Mouse (Mus musculus) neural tube, embryonic 15.5 days (tissue): ENCODE measurements around the gene Zfp609. TPM values are rescaled to one million over a fixed set of nuclear protein-coding genes. Genes with fewer than 3 reads are reported as not detected.
"Not testable (repeated sequence)": the region's sequence is repeated elsewhere in the genome, so short reads cannot be mapped to it uniquely, and the experiment has no call there.

Source experiments
- ATAC-seq: fragments of 200-750 bp; cut with Nextera tagmentation; 2 replicates; pipeline ENCODE4 v1.8.0; 2017; ENCODE audit warnings: mild to moderate bottlenecking, moderate TSS enrichment, moderate library complexity; ENCODE audit not compliant: low FRiP score
- H3K27ac ChIP-seq: fragments of 300-500 bp; sonication (generic); replicated peaks from 2 replicates; pipeline ENCODE4 v1.5.1; 2015; ENCODE audit warnings: mild to moderate bottlenecking, inconsistent platforms
- H3K27me3 ChIP-seq: fragments of 300-500 bp; sonication (generic); replicated peaks from 2 replicates; pipeline ENCODE4 v1.6.1; 2015; ENCODE audit warnings: inconsistent platforms
- H3K36me3 ChIP-seq: fragments of 300-500 bp; sonication (generic); 2 replicates; pipeline ENCODE4 v1.6.1; 2015; ENCODE audit warnings: inconsistent platforms
- H3K4me1 ChIP-seq: fragments of 300-500 bp; sonication (generic); 2 replicates; pipeline ENCODE4 v1.6.1; 2015; ENCODE audit warnings: inconsistent platforms
- H3K4me2 ChIP-seq: fragments of 300-500 bp; sonication (generic); 2 replicates; pipeline ENCODE4 v1.6.1; 2015; ENCODE audit warnings: inconsistent platforms, mild to moderate bottlenecking, moderate library complexity
- H3K4me3 ChIP-seq: fragments of 300-500 bp; sonication (generic); replicated peaks from 2 replicates; pipeline ENCODE4 v1.5.1; 2015; ENCODE audit warnings: mild to moderate bottlenecking, inconsistent platforms
- H3K9ac ChIP-seq: fragments of 300-500 bp; sonication (generic); replicated peaks from 2 replicates; pipeline ENCODE4 v1.6.1; 2015; ENCODE audit warnings: mild to moderate bottlenecking, inconsistent platforms
- H3K9me3 ChIP-seq: fragments of 300-500 bp; sonication (generic); replicated peaks from 2 replicates; pipeline ENCODE4 v1.6.1; 2016; ENCODE audit warnings: inconsistent platforms
- WGBS: fragments of 180-500 bp; shearing (Covaris S2); methylation state at CpG from one replicate; pipeline ENCODE4 v1.1.7; 2015; ENCODE audit warnings: mixed read lengths; 5-methylcytosine and 5-hydroxymethylcytosine counted together
- polyA plus RNA-seq: library from polyadenylated mRNA; unstranded; fragments of >200 nt; fragmentation: Nextera tagmentation; extraction: Ambion mirVana; gene quantifications from 2 replicates; pipeline ENCODE4 v1.2.1, GENCODE M21; 2015

Gene Zfp609
- polyA plus RNA-seq, 1 experiment from 2014 or later: 6.8 TPM

DNA sequence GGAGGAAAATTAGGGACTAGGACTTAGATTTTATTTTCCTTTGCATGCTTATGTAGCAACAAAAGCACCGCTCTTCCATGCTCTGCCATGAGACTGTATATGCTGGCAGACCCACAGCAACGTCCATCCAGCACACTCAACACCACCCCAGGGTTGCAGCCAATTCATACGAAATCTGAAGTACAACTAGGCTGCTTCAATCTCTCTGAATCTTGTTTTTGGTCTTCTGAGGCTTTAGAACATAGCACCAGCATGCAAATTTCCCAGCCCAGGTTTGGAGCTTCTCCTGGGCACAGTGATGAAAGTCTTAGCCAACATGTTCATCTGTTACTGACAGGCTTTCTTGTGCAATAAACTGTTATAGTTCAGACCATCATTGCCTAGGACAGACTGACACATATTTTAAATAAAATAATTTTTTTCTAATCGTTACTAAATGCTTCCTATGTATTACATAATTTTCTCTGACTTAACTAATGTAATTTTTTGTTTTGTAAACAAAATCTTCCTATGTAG is 39.5 kb downstream of the Zfp609 start:
- no peaks in the 10 kb centered on the region for H3K9me3 ChIP-seq
- peaks cover 61% of the 10 kb centered on the region for H3K4me1 ChIP-seq
- no peak overlapping the region for H3K4me3 ChIP-seq
- peak overlapping the region; percentile 32 for H3K4me2 ChIP-seq
- peak; percentile 53 for ATAC-seq
- H3K9ac ChIP-seq: peak overlapping the region; percentile 30; the same call in 1 of the 2 replicates
- H3K27me3 ChIP-seq: no peaks in the 10 kb centered on the region
- WGBS: 54% methylated on average over 4 of the region's 4 CpGs
- H3K36me3 ChIP-seq: no peaks in the 10 kb centered on the region
- peak overlapping the region; percentile 82 for H3K27ac ChIP-seq

- peak overlapping the region; percentile 82 for H3K27ac ChIP-seq
- peak overlapping the region; percentile 30; the same call in 1 of the 2 replicates for H3K9ac ChIP-seq
- WGBS: 28% methylated on average over 8 of the region's 8 CpGs
- H3K4me1 ChIP-seq: peaks cover 55% of the 10 kb centered on the region
- peak; percentile 84 for ATAC-seq
- H3K27me3 ChIP-seq: no peaks in the 10 kb centered on the region
- H3K36me3 ChIP-seq: no peaks in the 10 kb centered on the region
- H3K4me2 ChIP-seq: peak overlapping the region; percentile 32
- H3K9me3 ChIP-seq: no peaks in the 10 kb centered on the region
- no peak overlapping the region for H3K4me3 ChIP-seq
Measured at GRCm38 (mm10) chr9:65786885-65787787, 40.2 kb downstream of the Zfp609 start.

- no peak overlapping the region for H3K4me2 ChIP-seq
Measured at GRCm38 (mm10) chr9:65785772-65786368, 41.5 kb downstream of the Zfp609 start.

DNA sequence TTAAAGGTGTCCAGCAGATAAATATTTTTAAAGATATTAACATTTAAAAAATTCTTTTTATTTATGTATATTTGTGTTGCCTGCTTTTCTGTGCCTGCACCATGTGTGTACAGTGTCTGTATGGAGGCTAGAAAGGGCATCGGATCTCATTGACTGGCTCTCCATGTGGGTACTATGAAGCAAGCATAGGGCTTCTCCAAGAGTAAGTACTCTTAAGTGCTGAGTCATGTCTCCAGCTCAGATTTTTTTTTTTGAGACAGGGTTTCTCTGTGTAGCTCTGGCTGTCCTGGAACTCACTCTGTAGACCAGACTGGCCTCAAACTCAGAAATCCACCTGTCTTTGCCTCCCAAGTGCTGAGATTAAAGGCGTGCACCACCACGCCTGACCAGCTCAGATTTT is 47.7 kb downstream of the Zfp609 start:
- not testable (repeated sequence) for H3K9me3 ChIP-seq

More at GRCm38 (mm10) chr9:65785772-65786368, 41.5 kb downstream of the Zfp609 start:
- Histone ChIP-seq H3K9ac (no peak overlapping the region), H3K36me3 (no peaks in the 10 kb centered on the region), H3K9me3 (no peaks in the 10 kb centered on the region), H3K4me1 (peaks cover 43% of the 10 kb centered on the region), H3K4me3 (no peak overlapping the region), H3K27me3 (no peaks in the 10 kb centered on the region), H3K27ac (no peak overlapping the region)
- WGBS: 77% methylated on average over 4 of the region's 4 CpGs
- no peak for ATAC-seq

DNA sequence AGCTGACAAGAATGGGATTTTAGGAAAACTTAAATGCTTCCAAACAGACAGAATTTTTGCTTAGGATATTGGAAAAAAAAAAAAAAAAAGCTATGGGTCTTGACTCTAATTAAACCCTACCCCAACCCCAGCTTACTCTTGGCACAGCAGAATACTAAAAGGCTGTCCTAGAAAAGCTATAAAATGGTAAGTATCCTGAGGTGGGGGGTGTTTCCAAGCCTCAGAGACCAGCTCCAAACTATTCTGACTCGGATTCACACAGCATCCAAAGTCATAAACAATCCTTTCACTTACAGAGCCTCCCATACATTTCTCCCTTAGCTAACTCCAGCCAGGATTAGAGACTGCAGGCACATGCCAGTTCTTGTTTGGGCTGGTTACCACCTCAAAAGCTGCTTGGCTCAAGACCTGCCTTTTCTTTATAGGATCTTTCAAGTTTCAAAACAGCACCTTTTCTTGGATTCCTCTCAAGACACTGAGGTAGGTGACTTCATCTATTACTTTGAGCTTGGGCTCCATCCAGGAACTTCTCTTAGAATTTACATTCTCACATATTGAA is 50.4 kb downstream of the Zfp609 start:
- H3K36me3 ChIP-seq: no peaks in the 10 kb centered on the region
- H3K9me3 ChIP-seq: no peaks in the 10 kb centered on the region
- no peak overlapping the region for H3K9ac ChIP-seq
- H3K4me1 ChIP-seq: peaks cover 19% of the 10 kb centered on the region
- no peak overlapping the region for H3K4me3 ChIP-seq
- no peak overlapping the region; the same call in 1 of the 2 replicates for H3K4me2 ChIP-seq
- H3K27me3 ChIP-seq: no peaks in the 10 kb centered on the region
- H3K27ac ChIP-seq: no peak overlapping the region; the same call in 1 of the 2 replicates
- ATAC-seq: no peak
- 0% methylated on average over 1 of the region's 1 CpGs for WGBS

More for the DNA sequence above, 47.7 kb downstream of the Zfp609 start:
- WGBS: 88% methylated on average over 3 of the region's 3 CpGs
- not testable (repeated sequence) for H3K27me3 ChIP-seq, H3K9ac ChIP-seq, H3K36me3 ChIP-seq, ATAC-seq, H3K4me2 ChIP-seq, H3K4me3 ChIP-seq, H3K27ac ChIP-seq
- H3K4me1 ChIP-seq: peaks cover 23% of the 10 kb centered on the region

GRCm38 (mm10) chr9:65776137-65776872 is 51.1 kb downstream of the Zfp609 start:
- no peak for ATAC-seq
- WGBS: 21% methylated on average over 8 of the region's 8 CpGs
- H3K27me3 ChIP-seq: no peaks in the 10 kb centered on the region
- H3K4me3 ChIP-seq: no peak overlapping the region
- H3K9me3 ChIP-seq: no peaks in the 10 kb centered on the region
- peak overlapping the region; percentile 18; the same call in 1 of the 2 replicates for H3K27ac ChIP-seq
- H3K9ac ChIP-seq: no peak overlapping the region
- peaks cover 21% of the 10 kb centered on the region for H3K4me1 ChIP-seq
- no peaks in the 10 kb centered on the region for H3K36me3 ChIP-seq
- H3K4me2 ChIP-seq: no peak overlapping the region; the same call in 1 of the 2 replicates

GRCm38 (mm10) chr9:65773783-65774182 is 53.6 kb downstream of the Zfp609 start:
- Histone ChIP-seq H3K4me2 (no peak overlapping the region), H3K27me3 (no peaks in the 10 kb centered on the region), H3K4me3 (no peak overlapping the region), H3K9ac (no peak overlapping the region), H3K4me1 (peaks cover 23% of the 10 kb centered on the region), H3K36me3 (no peaks in the 10 kb centered on the region), H3K27ac (no peak overlapping the region), H3K9me3 (no peaks in the 10 kb centered on the region)
- 99% methylated on average over 7 of the region's 7 CpGs for WGBS
- no peak for ATAC-seq

DNA sequence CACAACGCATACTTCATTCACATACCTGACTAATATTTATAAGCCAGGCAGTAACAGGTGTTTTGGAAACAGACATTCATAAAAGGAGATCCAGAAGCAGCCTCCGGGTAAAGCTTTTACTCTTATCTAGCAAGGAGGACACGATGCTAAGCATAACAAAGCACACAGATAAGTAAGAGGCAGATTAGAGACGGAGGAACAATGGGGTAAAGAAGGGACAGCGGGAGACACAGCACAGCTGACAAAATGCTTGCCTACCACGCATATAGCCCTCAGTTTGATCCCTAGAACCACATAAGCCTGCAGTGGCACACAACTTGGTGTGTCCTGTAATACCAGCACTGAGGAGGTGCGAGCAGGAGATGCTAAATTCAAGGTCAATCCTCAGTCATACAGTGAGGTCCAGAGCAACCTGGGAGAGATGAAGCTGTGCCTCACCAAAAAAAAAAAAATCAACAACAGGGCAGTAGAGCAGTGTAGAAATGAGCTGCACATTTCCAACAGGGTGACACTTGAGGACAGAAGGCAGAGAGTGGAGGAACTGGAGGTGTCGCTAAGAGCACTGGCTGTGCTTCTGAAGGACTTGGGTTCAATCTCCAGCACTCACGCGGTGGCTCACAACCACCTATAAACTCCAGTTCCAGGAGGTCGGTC is 56.2 kb downstream of the Zfp609 start:
- Histone ChIP-seq H3K9me3 (no peaks in the 10 kb centered on the region), H3K4me2 (no peak overlapping the region), H3K27me3 (no peaks in the 10 kb centered on the region), H3K27ac (no peak overlapping the region; the same call in 1 of the 2 replicates), H3K9ac (no peak overlapping the region), H3K4me1 (peaks cover 13% of the 10 kb centered on the region), H3K4me3 (no peak overlapping the region), H3K36me3 (no peaks in the 10 kb centered on the region)
- 34% methylated on average over 11 of the region's 11 CpGs for WGBS
- no peak for ATAC-seq

- Histone ChIP-seq H3K4me3 (no peak overlapping the region), H3K9me3 (no peaks in the 10 kb centered on the region), H3K4me1 (peaks cover 20% of the 10 kb centered on the region), H3K27ac (no peak overlapping the region), H3K9ac (no peak overlapping the region), H3K36me3 (no peaks in the 10 kb centered on the region), H3K4me2 (no peak overlapping the region), H3K27me3 (no peaks in the 10 kb centered on the region)
- no peak for ATAC-seq
- WGBS: 89% methylated on average over 4 of the region's 4 CpGs
Measured at GRCm38 (mm10) chr9:65762728-65763127, 64.6 kb downstream of the Zfp609 start.

- H3K9me3 ChIP-seq: no peaks in the 10 kb centered on the region
- H3K4me2 ChIP-seq: no peak overlapping the region
- H3K36me3 ChIP-seq: no peaks in the 10 kb centered on the region
- H3K4me1 ChIP-seq: peaks cover 36% of the 10 kb centered on the region
- H3K27ac ChIP-seq: no peak overlapping the region
- no peak overlapping the region for H3K9ac ChIP-seq
- 80% methylated on average over 8 of the region's 8 CpGs for WGBS
- ATAC-seq: no peak
- no peaks in the 10 kb centered on the region for H3K27me3 ChIP-seq
- H3K4me3 ChIP-seq: no peak overlapping the region
Measured at GRCm38 (mm10) chr9:65759992-65760391, 67.4 kb downstream of the Zfp609 start.

DNA sequence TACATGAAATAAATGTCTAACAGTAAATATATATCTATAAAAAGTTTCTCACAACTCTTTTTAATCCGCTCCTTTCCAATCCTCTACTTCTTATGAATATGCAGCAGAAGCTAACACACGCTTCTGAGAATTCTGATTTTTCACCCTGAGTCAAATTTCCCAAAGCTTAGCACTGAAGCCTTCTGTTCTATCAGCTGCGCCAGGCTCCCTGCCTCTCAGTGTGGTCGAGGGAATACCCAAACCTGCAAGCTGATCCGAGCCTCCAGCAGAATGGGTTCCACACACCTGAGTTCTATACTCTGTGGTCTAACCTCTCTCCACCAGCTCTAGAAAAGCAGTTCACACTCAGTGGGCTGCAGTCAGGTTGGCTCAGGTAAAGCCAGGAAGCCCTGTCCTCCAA is 68.1 kb downstream of the Zfp609 start:
- H3K4me2 ChIP-seq: no peak overlapping the region
- no peaks in the 10 kb centered on the region for H3K36me3 ChIP-seq
- no peak overlapping the region for H3K9ac ChIP-seq
- H3K4me1 ChIP-seq: peaks cover 36% of the 10 kb centered on the region
- no peak for ATAC-seq
- H3K4me3 ChIP-seq: no peak overlapping the region
- no peaks in the 10 kb centered on the region for H3K9me3 ChIP-seq
- no peaks in the 10 kb centered on the region for H3K27me3 ChIP-seq
- H3K27ac ChIP-seq: no peak overlapping the region
- WGBS: 90% methylated on average over 5 of the region's 5 CpGs
